Mouse (Mus musculus) C2C12 (cell line): ENCODE results near the gene Eps8.

ENCODE experiments used
- CTCF ChIP-seq: IDR thresholded peaks from one replicate; pipeline ENCODE4 v1.5.1; 2011; ENCODE audit not compliant: control insufficient read depth, insufficient read depth, insufficient read length
- FOSL1 ChIP-seq: IDR thresholded peaks from one replicate; pipeline ENCODE4 v1.8.0; 2011; ENCODE audit warnings: mild to moderate bottlenecking, low read length; ENCODE audit not compliant: poor library complexity, insufficient read depth, severe bottlenecking

- TF ChIP-seq CTCF = no peak
- TF ChIP-seq FOSL1 = no peak
Measured at GRCm38 (mm10) chr6:137630387-137630786, 24.3 kb downstream of the Eps8 start.
